Mouse (Mus musculus): Measurements from ENCODE around the gene Tmem231. TPM values are rescaled to one million over a fixed set of nuclear protein-coding genes. Genes with fewer than 3 reads are reported as not detected.
"Not testable (repeated sequence)": the region's sequence is repeated elsewhere in the genome, so short reads cannot be mapped to it uniquely, and the experiment has no call there.

The Tmem231 gene
- polyA plus RNA-seq, 1 experiment from 2014 or later = 3.9 TPM

- H3K4me1 ChIP-seq (replicated peaks) = no peaks in the 10 kb centered on the region
These were observed 14.3 kb upstream of the Tmem231 start for GRCm38 (mm10) chr8:111947954-111948353.

DNA sequence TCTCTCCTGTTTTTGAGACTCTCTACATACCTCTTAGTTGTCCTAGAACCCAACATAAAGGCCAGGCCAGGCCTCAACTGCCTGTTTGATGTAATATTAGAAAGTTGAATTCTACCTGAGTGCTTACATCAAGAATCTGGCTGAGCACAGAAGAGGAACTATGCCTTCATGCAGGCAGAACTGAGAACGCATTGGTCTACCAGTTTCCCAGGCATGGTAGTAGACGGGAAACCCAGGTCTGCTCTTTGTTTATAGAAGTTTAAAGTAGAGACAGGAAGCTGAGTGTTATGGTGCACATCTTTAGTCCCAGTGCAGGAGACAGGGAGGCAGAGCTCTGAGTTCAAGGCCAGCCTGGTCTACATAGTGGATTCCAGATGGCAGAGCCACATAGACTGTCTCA, 13.5 kb upstream of the Tmem231 start:
- 88% methylated on average over 2 of the region's 2 CpGs for WGBS
- H3K27ac ChIP-seq = no peak overlapping the region
- peaks cover 60% of the 10 kb centered on the region for H3K36me3 ChIP-seq
- H3K4me3 ChIP-seq = no peak overlapping the region
- no peaks in the 10 kb centered on the region for H3K9me3 ChIP-seq (replicated peaks)
- no peak overlapping the region for H3K4me2 ChIP-seq
- H3K9ac ChIP-seq = no peak overlapping the region
- peaks cover under 1% of the 10 kb centered on the region for H3K4me1 ChIP-seq (replicated peaks)
- no peak for ATAC-seq (replicated peaks; ENCODE audit: insufficient number of reproducible peaks, insufficient read depth, low FRiP score, low read depth)
- no peaks in the 10 kb centered on the region for H3K27me3 ChIP-seq

More at GRCm38 (mm10) chr8:111947954-111948353, 14.3 kb upstream of the Tmem231 start:
- no peak for ATAC-seq (replicated peaks; ENCODE audit: insufficient number of reproducible peaks, insufficient read depth, low FRiP score, low read depth)
- no peak overlapping the region for H3K27ac ChIP-seq
- 88% methylated on average over 8 of the region's 8 CpGs for WGBS
- no peaks in the 10 kb centered on the region for H3K9me3 ChIP-seq (replicated peaks)
- peaks cover 56% of the 10 kb centered on the region for H3K36me3 ChIP-seq
- H3K4me2 ChIP-seq = no peak overlapping the region
- no peak overlapping the region for H3K9ac ChIP-seq
- no peaks in the 10 kb centered on the region for H3K27me3 ChIP-seq
- no peak overlapping the region for H3K4me3 ChIP-seq

DNA sequence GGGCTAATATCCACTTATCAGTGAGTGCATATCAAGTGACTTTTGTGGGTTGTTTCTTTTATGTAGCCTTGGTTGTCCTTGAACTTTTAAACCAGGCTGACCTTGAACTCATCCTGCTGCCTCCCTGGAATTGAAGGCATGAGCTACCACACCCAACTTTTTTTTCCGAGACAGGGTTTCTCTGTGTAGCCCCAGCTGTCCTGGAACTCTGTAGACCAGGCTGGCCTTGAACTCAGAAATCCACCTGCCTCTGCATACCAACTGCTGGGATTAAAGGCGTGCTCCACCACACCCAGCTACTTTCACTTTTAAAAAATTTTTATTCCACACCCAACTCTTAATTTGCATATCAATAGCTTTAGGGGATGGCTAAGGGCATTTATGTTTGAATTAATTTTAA, 9.9 kb upstream of the Tmem231 start:
- Histone ChIP-seq H3K4me2 (no peak overlapping the region), H3K9me3 (replicated peaks) (no peaks in the 10 kb centered on the region), H3K27ac (no peak overlapping the region), H3K9ac (no peak overlapping the region), H3K36me3 (peaks cover 47% of the 10 kb centered on the region), H3K4me3 (no peak overlapping the region), H3K4me1 (replicated peaks) (peaks cover 19% of the 10 kb centered on the region), H3K27me3 (no peaks in the 10 kb centered on the region)
- WGBS = 89% methylated on average over 2 of the region's 2 CpGs
- ATAC-seq (replicated peaks; ENCODE audit: insufficient number of reproducible peaks, insufficient read depth, low FRiP score, low read depth) = no peak

- peak overlapping the region; percentile 86 for H3K9ac ChIP-seq
These were observed 7.4 kb upstream of the Tmem231 start for GRCm38 (mm10) chr8:111941101-111941454.

GRCm38 (mm10) chr8:111940171-111941100, 6.8 kb upstream of the Tmem231 start, which contains the start of gene Gabarapl2:
Gabarapl2 (plus strand) TSS chr8:111940703.
- H3K36me3 ChIP-seq = peaks cover 25% of the 10 kb centered on the region
- H3K4me3 ChIP-seq = peak within 1 kb of the TSS; percentile 98
- H3K9me3 ChIP-seq (replicated peaks) = no peaks in the 10 kb centered on the region
- no peaks in the 10 kb centered on the region for H3K27me3 ChIP-seq
- peaks cover 19% of the 10 kb centered on the region for H3K4me1 ChIP-seq (replicated peaks)
- peak within 1 kb of the TSS; percentile 86 for H3K9ac ChIP-seq
- WGBS = under 1% methylated on average over 65 of the region's 65 CpGs
- ATAC-seq (replicated peaks; ENCODE audit: insufficient number of reproducible peaks, insufficient read depth, low FRiP score, low read depth) = peak; percentile 99
- peak within 1 kb of the TSS; percentile 92 for H3K4me2 ChIP-seq
- H3K27ac ChIP-seq = peak within 1 kb of the TSS; percentile 79

More at GRCm38 (mm10) chr8:111941101-111941454, 7.4 kb upstream of the Tmem231 start:
- Histone ChIP-seq H3K27ac (peak overlapping the region; percentile 79), H3K27me3 (no peaks in the 10 kb centered on the region), H3K4me3 (peak overlapping the region; percentile 98), H3K36me3 (peaks cover 30% of the 10 kb centered on the region), H3K4me1 (replicated peaks) (peaks cover 19% of the 10 kb centered on the region), H3K9me3 (replicated peaks) (no peaks in the 10 kb centered on the region), H3K4me2 (peak overlapping the region; percentile 92)
- ATAC-seq (replicated peaks; ENCODE audit: insufficient number of reproducible peaks, insufficient read depth, low FRiP score, low read depth) = peak; percentile 23; the same call in 1 of the 2 replicates
- WGBS = under 1% methylated on average over 23 of the region's 23 CpGs

DNA sequence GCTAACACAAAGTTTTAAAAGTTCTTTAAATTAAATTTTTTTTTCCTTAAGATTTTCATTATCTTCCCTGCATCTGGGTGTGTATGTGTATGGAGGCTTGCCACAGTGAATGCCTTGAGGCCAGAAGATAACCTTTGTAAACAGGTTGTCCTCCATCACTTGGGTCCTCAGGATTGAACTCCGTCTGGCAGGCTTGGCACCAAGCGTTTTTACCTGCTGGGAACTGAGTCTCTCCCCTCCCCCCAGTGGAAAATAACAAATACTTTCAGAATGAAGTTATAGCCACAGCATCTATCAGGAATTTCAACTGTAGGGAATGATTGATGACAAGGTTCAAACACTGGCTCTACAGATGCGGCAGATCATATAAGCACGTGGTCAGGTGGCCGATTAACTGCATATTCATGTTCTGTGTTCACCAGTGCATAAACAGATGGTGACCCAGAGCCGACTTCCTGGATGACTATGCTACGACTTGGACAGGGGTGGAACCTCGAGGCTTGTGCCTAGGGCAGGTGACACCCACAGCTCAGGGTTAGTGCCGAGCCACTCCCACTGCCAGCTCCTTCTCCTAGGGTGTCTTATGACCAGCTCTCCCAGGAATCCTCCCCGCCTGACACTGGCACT, 5.9 kb upstream of the Tmem231 start:
- Histone ChIP-seq H3K27me3 (no peaks in the 10 kb centered on the region), H3K27ac (peak overlapping the region; percentile 79), H3K4me1 (replicated peaks) (peaks cover 19% of the 10 kb centered on the region), H3K9ac (peak overlapping the region; percentile 86; the same call in 1 of the 2 replicates), H3K36me3 (peaks cover 21% of the 10 kb centered on the region), H3K9me3 (replicated peaks) (no peaks in the 10 kb centered on the region), H3K4me3 (peak overlapping the region; percentile 98), H3K4me2 (peak overlapping the region; percentile 92)
- WGBS = 4% methylated on average over 10 of the region's 10 CpGs
- ATAC-seq (replicated peaks; ENCODE audit: insufficient number of reproducible peaks, insufficient read depth, low FRiP score, low read depth) = peak; percentile 60

DNA sequence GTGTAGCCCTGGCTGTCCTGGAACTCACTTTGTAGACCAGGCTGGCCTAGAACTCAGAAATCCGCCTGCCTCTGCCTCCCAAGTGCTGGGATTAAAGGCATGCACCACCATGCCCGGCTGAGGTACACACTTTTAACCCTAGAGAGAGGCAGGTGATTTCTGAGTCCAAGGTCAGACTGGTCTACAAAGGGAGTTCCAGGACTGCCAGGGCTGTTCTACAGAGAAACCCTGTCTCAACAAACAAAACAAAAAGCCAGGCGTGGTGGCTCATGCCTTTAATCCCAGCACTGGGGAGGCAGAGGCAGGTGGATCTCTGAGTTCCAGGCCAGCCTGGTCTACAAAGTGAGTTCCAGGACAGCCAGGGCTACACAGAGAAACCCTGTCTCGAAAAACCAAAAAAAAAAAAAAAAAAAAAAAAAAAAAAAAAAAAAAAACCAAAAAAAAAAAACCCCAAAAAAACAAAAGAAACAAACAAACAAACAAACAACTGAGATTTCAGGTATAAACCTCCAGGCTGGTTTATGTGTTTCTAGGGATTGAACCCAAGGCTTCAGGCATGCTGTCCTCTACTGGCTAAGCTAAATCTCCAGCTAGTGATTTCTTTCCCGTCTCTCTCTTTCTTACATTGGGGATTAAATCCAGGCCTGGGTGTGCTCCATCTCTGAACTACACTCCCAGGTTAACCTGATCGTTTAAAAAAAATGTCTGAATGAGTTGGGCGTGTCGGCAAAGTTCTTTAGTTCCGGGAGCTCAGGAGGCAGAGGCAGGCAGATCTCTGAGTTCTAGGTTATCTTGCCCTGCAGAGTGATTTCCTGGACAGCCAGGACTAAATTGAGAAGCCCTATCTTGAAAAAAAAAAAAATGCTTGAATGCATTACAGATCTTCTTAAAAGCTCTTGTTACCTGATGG, 4.7 kb upstream of the Tmem231 start:
- not testable (repeated sequence) for H3K4me2 ChIP-seq; ATAC-seq (replicated peaks; ENCODE audit: insufficient number of reproducible peaks, insufficient read depth, low FRiP score, low read depth); H3K4me3 ChIP-seq; H3K27ac ChIP-seq; H3K27me3 ChIP-seq; H3K9ac ChIP-seq; H3K36me3 ChIP-seq; H3K9me3 ChIP-seq (replicated peaks)
- WGBS = 87% methylated on average over 9 of the region's 9 CpGs
- H3K4me1 ChIP-seq (replicated peaks) = peaks cover 21% of the 10 kb centered on the region

GRCm38 (mm10) chr8:111937184-111937583, 3.5 kb upstream of the Tmem231 start:
- ATAC-seq (replicated peaks; ENCODE audit: insufficient number of reproducible peaks, insufficient read depth, low FRiP score, low read depth) = no peak
- H3K9ac ChIP-seq = no peak overlapping the region
- no peaks in the 10 kb centered on the region for H3K27me3 ChIP-seq
- H3K36me3 ChIP-seq = peaks cover under 1% of the 10 kb centered on the region; the same call in 1 of the 2 replicates
- H3K4me3 ChIP-seq = no peak overlapping the region
- no peak overlapping the region for H3K27ac ChIP-seq
- WGBS = 78% methylated on average over 3 of the region's 3 CpGs
- H3K4me2 ChIP-seq = no peak overlapping the region
- H3K9me3 ChIP-seq (replicated peaks) = no peaks in the 10 kb centered on the region
- peaks cover 31% of the 10 kb centered on the region for H3K4me1 ChIP-seq (replicated peaks)

DNA sequence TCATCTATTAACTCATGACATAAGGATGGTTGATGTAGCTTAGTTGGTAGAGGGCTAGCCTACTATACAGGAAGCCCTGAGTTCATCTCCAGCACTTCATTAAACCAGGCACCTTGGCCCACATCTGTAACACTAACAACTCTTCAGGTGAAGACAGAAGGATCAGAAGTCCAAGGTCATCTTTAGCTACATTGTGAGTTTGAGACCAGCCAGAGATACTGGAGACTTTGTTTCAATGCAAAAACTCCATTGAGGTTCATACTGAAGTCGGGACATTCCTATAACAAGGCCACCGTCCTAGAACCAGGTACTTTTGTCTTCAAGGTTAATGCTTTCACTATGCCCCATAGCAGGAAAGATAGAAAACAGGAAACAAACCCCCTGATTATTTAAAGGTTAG, 520 bp upstream of the Tmem231 start:
- H3K4me3 ChIP-seq = peak overlapping the region; percentile 72
- no peaks in the 10 kb centered on the region for H3K9me3 ChIP-seq (replicated peaks)
- 88% methylated on average over 2 of the region's 2 CpGs for WGBS
- no peaks in the 10 kb centered on the region for H3K27me3 ChIP-seq
- no peak for ATAC-seq (replicated peaks; ENCODE audit: insufficient number of reproducible peaks, insufficient read depth, low FRiP score, low read depth)
- no peaks in the 10 kb centered on the region for H3K36me3 ChIP-seq
- H3K9ac ChIP-seq = no peak overlapping the region
- H3K4me1 ChIP-seq (replicated peaks) = peaks cover 12% of the 10 kb centered on the region
- no peak overlapping the region for H3K27ac ChIP-seq
- H3K4me2 ChIP-seq = peak overlapping the region; percentile 98

GRCm38 (mm10) chr8:111932580-111933336, 923 bp downstream of the Tmem231 start:
- H3K36me3 ChIP-seq = no peaks in the 10 kb centered on the region
- peak overlapping the region; percentile 98 for H3K4me2 ChIP-seq
- no peaks in the 10 kb centered on the region for H3K9me3 ChIP-seq (replicated peaks)
- peaks cover 12% of the 10 kb centered on the region for H3K4me1 ChIP-seq (replicated peaks)
- H3K27ac ChIP-seq = peak overlapping the region; percentile 52
- ATAC-seq (replicated peaks; ENCODE audit: insufficient number of reproducible peaks, insufficient read depth, low FRiP score, low read depth) = no peak; the same call in 1 of the 2 replicates
- H3K9ac ChIP-seq = peak overlapping the region; percentile 62
- peak overlapping the region; percentile 72 for H3K4me3 ChIP-seq
- 37% methylated on average over 19 of the region's 19 CpGs for WGBS
- no peaks in the 10 kb centered on the region for H3K27me3 ChIP-seq

All from heart, embryonic 15.5 days (tissue).